Mouse (Mus musculus) heart, adult 2 months (tissue): Measurements from ENCODE around the gene Hrg. TPM values are rescaled to one million over a fixed set of nuclear protein-coding genes. Genes with fewer than 3 reads are reported as not detected.

Source experiments
- DNase-seq, 2 experiments: peaks; one replicate each; pipeline ENCODE4 v3.0.0; 2021
- H3K27ac ChIP-seq: fragments of 200-600 bp; 2 replicates; pipeline ENCODE4 v1.8.1; 2022
- H3K27me3 ChIP-seq: fragments of 200-500 bp; 2 replicates; pipeline ENCODE4 v1.6.1; 2012; ENCODE audit warnings: mild to moderate bottlenecking, low read length, inconsistent platforms, mixed read lengths; ENCODE audit not compliant: control insufficient read depth, insufficient read depth
- H3K36me3 ChIP-seq: fragments of 200-500 bp; 2 replicates; pipeline ENCODE4 v1.6.1; 2012; ENCODE audit warnings: low read length, inconsistent platforms; ENCODE audit not compliant: control insufficient read depth, insufficient read depth
- H3K4me1 ChIP-seq: fragments of 200-500 bp; 2 replicates; pipeline ENCODE4 v1.6.1; 2011; ENCODE audit warnings: low read length; ENCODE audit not compliant: control insufficient read depth, insufficient read depth
- H3K4me3 ChIP-seq: fragments of 200-600 bp; 2 replicates; pipeline ENCODE4 v1.8.1; 2022
- H3K79me2 ChIP-seq: fragments of 200-500 bp; replicated peaks from 2 replicates; pipeline ENCODE4 v1.6.1; 2012; ENCODE audit warnings: mild to moderate bottlenecking, inconsistent platforms, low read length, moderate library complexity, mixed read lengths; ENCODE audit not compliant: control insufficient read depth, insufficient read depth
- H3K9ac ChIP-seq: fragments of 200-500 bp; 2 replicates; pipeline ENCODE4 v1.6.1; 2012; ENCODE audit warnings: low read depth, mild to moderate bottlenecking, control low read depth, inconsistent platforms, low read length, mixed read lengths
- CTCF ChIP-seq: fragments of 200-600 bp; IDR thresholded peaks from 2 replicates; pipeline ENCODE4 v1.8.1; 2022; ENCODE audit warnings: antibody characterized with exemption, mild to moderate bottlenecking, moderate library complexity
- EP300 ChIP-seq: fragments of 200-500 bp; IDR thresholded peaks from 2 replicates; pipeline ENCODE4 v1.6.1; 2011; ENCODE audit warnings: low read depth, low read length, control low read depth; ENCODE audit not compliant: insufficient read depth
- POLR2A ChIP-seq: fragments of 200-500 bp; IDR thresholded peaks from 2 replicates; pipeline ENCODE4 v1.6.1; 2011; ENCODE audit warnings: mild to moderate bottlenecking, low read depth, low read length, control low read depth; ENCODE audit not compliant: insufficient read depth
- WGBS: fragments of 180-500 bp; shearing (Covaris S2); methylation state at CpG from one replicate; pipeline ENCODE4 v1.1.7; 2018; 5-methylcytosine and 5-hydroxymethylcytosine counted together
- intact Hi-C: fragments of 180-260 bp; cut with DNase I; formaldehyde crosslinking; loops from one replicate; pipeline ENCODE4 v1.15.1; 2025
- polyA plus RNA-seq: library from polyadenylated mRNA; depleted of rRNA; stranded (reverse); fragments of >200 nt; gene quantifications from 2 replicates; pipeline ENCODE4 v1.2.3, GENCODE M21; 2012
- total RNA-seq, 2 experiments: library from RNA; stranded (reverse); gene quantifications; 2 replicates each; pipeline ENCODE4 v1.2.3; 2021

Hrg gene
- total and polyA plus RNA-seq, 3 experiments: not detected

DNA sequence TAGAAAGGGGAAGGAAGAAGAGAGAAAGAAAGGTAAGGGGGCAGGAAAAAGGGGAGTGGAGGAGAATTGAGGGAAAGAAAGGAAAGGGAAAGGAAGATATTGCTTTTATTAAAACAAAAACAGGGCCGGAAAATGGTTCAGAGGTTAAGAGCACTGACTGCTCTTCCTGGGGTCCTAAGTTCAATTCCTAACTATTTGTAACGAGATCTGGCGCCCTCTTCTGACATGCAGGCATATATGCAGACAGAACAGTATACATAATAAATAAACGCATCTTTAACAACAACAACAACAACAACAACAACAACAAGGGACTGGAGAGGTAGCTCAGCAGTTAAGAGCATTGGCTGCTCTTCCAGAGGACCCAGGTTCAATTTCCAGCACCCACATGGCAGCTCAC, 2.2 kb downstream of the Hrg start:
- TF ChIP-seq CTCF (peak; percentile 51), POLR2A (no peak), EP300 (no peak)
- H3K9ac ChIP-seq: no peak overlapping the region
- DNase-seq: no peak
- no peaks in the 10 kb centered on the region for H3K4me1 ChIP-seq
- 33% methylated on average over 4 of the region's 4 CpGs for WGBS
- no peak overlapping the region for H3K4me3 ChIP-seq
- intact Hi-C loops: loop anchor here (5.0 kb wide), 1 partner anchor 76 kb away; no protein-coding TSS in a partner anchor
- H3K27me3 ChIP-seq: no peaks in the 10 kb centered on the region
- H3K79me2 ChIP-seq: no peaks in the 10 kb centered on the region
- H3K27ac ChIP-seq: no peak overlapping the region
- H3K36me3 ChIP-seq: no peaks in the 10 kb centered on the region

DNA sequence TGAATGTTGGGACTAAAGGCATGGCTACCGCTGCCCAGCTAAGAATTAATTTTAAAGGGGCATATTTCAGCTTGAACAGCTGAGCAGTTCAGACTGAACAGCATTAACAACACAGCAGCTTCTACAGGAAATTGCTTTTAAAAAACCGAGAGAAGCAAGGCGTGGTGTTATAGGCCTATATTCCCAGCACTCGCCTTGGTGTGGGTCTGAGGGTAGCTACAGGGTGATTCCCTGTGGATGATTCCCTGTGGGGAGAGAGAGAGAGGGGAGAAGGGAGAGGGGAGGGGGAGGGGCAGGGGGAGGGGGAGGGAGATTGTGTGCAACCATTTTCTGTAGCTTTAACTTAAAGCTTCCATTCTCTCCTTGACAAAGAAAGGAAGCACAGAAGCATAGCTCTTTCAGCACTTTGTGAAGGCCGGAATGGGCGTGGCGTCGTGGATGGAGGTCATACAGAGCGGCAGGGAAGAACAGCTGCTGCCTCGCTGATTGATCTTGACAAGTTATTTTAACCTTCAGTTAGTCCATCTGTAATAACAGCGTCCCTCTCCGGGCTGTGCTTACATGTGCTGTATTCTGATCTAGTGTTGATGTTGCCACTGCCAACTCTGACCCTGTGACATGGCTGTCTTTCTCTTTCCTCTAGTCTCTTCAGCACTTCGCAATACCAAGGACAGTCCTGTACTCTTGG, 4.7 kb downstream of the Hrg start:
- no peak for DNase-seq
- intact Hi-C loops: no loop called here
- TF ChIP-seq CTCF (no peak), EP300 (no peak), POLR2A (no peak)
- H3K4me3 ChIP-seq: no peak overlapping the region
- no peak overlapping the region for H3K9ac ChIP-seq
- no peaks in the 10 kb centered on the region for H3K27me3 ChIP-seq
- 49% methylated on average over 13 of the region's 13 CpGs for WGBS
- no peaks in the 10 kb centered on the region for H3K79me2 ChIP-seq
- H3K4me1 ChIP-seq: no peaks in the 10 kb centered on the region
- no peak overlapping the region for H3K27ac ChIP-seq
- no peaks in the 10 kb centered on the region for H3K36me3 ChIP-seq

GRCm38 (mm10) chr16:22956085-22956439, 5.2 kb downstream of the Hrg start:
- DNase-seq: no peak
- no peaks in the 10 kb centered on the region for H3K27me3 ChIP-seq
- TF ChIP-seq CTCF (no peak), EP300 (no peak), POLR2A (no peak)
- no peaks in the 10 kb centered on the region for H3K4me1 ChIP-seq
- H3K27ac ChIP-seq: no peak overlapping the region
- H3K4me3 ChIP-seq: no peak overlapping the region
- intact Hi-C loops: no loop called here
- H3K9ac ChIP-seq: no peak overlapping the region
- WGBS: 88% methylated on average over 11 of the region's 11 CpGs
- H3K79me2 ChIP-seq: no peaks in the 10 kb centered on the region
- no peaks in the 10 kb centered on the region for H3K36me3 ChIP-seq

DNA sequence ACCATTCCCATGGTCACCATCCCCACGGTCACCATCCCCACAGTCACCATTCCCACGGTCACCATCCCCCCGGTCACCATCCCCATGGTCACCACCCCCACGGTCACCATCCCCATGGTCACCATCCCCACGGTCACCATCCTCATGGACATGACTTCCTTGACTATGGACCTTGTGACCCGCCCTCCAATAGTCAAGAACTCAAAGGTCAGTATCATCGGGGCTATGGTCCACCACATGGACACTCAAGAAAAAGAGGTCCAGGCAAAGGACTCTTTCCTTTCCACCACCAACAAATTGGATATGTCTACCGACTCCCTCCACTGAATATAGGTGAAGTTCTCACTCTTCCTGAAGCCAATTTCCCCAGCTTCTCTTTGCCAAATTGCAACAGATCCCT, 10.2 kb downstream of the Hrg start:
- Histone ChIP-seq H3K36me3 (no peaks in the 10 kb centered on the region), H3K4me3 (no peak overlapping the region), H3K27ac (no peak overlapping the region), H3K79me2 (no peaks in the 10 kb centered on the region), H3K27me3 (no peaks in the 10 kb centered on the region), H3K4me1 (no peaks in the 10 kb centered on the region), H3K9ac (no peak overlapping the region)
- intact Hi-C loops: no loop called here
- no peak for TF ChIP-seq CTCF
- TF ChIP-seq EP300: no peak
- TF ChIP-seq POLR2A: no peak
- no peak for DNase-seq
- 90% methylated on average over 8 of the region's 8 CpGs for WGBS

- Histone ChIP-seq H3K79me2 (no peaks in the 10 kb centered on the region), H3K27me3 (no peaks in the 10 kb centered on the region), H3K36me3 (no peaks in the 10 kb centered on the region), H3K4me3 (no peak overlapping the region), H3K9ac (no peak overlapping the region), H3K4me1 (no peaks in the 10 kb centered on the region), H3K27ac (no peak overlapping the region)
- TF ChIP-seq EP300: no peak
- TF ChIP-seq CTCF: no peak
- no peak for TF ChIP-seq POLR2A
- no peak for DNase-seq
- WGBS: 62% methylated on average over 5 of the region's 5 CpGs
- intact Hi-C loops: no loop called here
Measured at GRCm38 (mm10) chr16:22962256-22962655, 11.4 kb downstream of the Hrg start.

DNA sequence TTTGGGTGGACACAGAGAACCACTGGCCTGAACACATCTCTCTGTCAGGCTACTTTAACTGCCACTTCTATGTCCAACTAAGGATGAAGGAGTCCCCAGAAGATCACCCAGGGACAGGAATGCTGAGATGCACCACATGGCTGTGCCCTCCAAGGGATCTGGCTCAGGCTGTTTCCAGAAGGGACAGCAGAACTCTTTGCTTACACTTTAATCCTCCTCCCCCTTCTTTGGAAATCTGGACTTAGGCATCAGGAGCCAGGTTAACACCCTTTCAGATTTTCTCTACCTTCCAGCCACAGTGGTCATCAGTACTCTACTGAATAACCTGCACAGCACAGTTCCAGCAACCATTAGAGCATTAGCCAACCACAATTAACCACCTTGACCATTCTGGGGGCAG, 12.4 kb downstream of the Hrg start:
- no peak for DNase-seq
- TF ChIP-seq POLR2A (no peak), EP300 (no peak), CTCF (no peak)

More for the DNA sequence above, 12.4 kb downstream of the Hrg start:
- no peak overlapping the region for H3K27ac ChIP-seq
- no peaks in the 10 kb centered on the region for H3K79me2 ChIP-seq
- H3K4me1 ChIP-seq: no peaks in the 10 kb centered on the region
- intact Hi-C loops: no loop called here
- no peak overlapping the region for H3K9ac ChIP-seq
- no peak overlapping the region for H3K4me3 ChIP-seq
- H3K27me3 ChIP-seq: no peaks in the 10 kb centered on the region
- H3K36me3 ChIP-seq: no peaks in the 10 kb centered on the region
